9 mouse cellular contexts compared by ENCODE assay signal in genomic region chr13:20472891-20473539, GRCm38 (mm10).
DNase-seq lines count a peak whose midpoint lies in the region; ATAC-seq and TF ChIP-seq lines count a peak whose summit lies in the region.
"Had no signal": no experiment of that assay in that cellular context is flagged by ENCODE, and none has a peak within 500 bp of the region (broad histone marks: within the 10 kb centered on the region; RNA-seq: fewer than 3 reads in every experiment).

No protein-coding gene starts in this region.

- peak overlapping the region; percentile 18; the same call in 1 of the 2 replicates for H3K4me3 ChIP-seq in forebrain, embryonic 11.5 days (ENCODE audit: low read depth, low read length)
- H3K4me3 ChIP-seq in neural tube, embryonic 12.5 days: peak overlapping the region; percentile 41
- no peak overlapping the region for H3K4me3 ChIP-seq in stomach, postnatal 0 days (ENCODE audit: low read depth, low read length)
- no peak overlapping the region for H3K4me3 ChIP-seq in gastrocnemius, adult 2 months
- H3K4me3 ChIP-seq in kidney, embryonic 14.5 days (ENCODE audit: low read length): no peak overlapping the region

- TF ChIP-seq CTCF in stomach, postnatal 0 days (IDR thresholded peaks at IDR 0.05; ENCODE audit: low read depth): no peak
- TF ChIP-seq CTCF in gastrocnemius, adult 2 months (IDR thresholded peaks at IDR 0.05): no peak

- H3K27ac ChIP-seq in forebrain, embryonic 11.5 days (ENCODE audit: low read depth, low read length): 0 out of 2 replicates have a peak overlapping the region, but pooled peaks have one; percentile 13
- H3K27ac ChIP-seq in neural tube, embryonic 12.5 days: 0 out of 2 replicates have a peak overlapping the region, but pooled peaks have one; percentile 62
- no peak overlapping the region for H3K27ac ChIP-seq in stomach, postnatal 0 days (replicated peaks)
- H3K27ac ChIP-seq in gastrocnemius, adult 2 months: no peak overlapping the region
- no peak overlapping the region for H3K27ac ChIP-seq in kidney, embryonic 14.5 days (ENCODE audit: low read depth, low read length)
- H3K27ac ChIP-seq: liver, embryonic 14.5 days had no signal

- H3K27me3 ChIP-seq in forebrain, embryonic 11.5 days (ENCODE audit: control insufficient read depth, insufficient read depth, low read length): no peaks in the 10 kb centered on the region
- H3K27me3 ChIP-seq in neural tube, embryonic 12.5 days (replicated peaks): no peaks in the 10 kb centered on the region
- H3K27me3 ChIP-seq in stomach, postnatal 0 days (ENCODE audit: control insufficient read depth, insufficient read depth, low read length): no peaks in the 10 kb centered on the region
- no peaks in the 10 kb centered on the region for H3K27me3 ChIP-seq in kidney, embryonic 14.5 days (ENCODE audit: control insufficient read depth, insufficient read depth, low read length)

- H3K9me3 ChIP-seq in forebrain, embryonic 11.5 days (ENCODE audit: control insufficient read depth, low read length): no peaks in the 10 kb centered on the region
- H3K9me3 ChIP-seq in neural tube, embryonic 12.5 days: no peaks in the 10 kb centered on the region
- H3K9me3 ChIP-seq in stomach, postnatal 0 days (ENCODE audit: control insufficient read depth, low read length): no peaks in the 10 kb centered on the region
- H3K9me3 ChIP-seq in kidney, embryonic 14.5 days (ENCODE audit: control insufficient read depth, low read length): no peaks in the 10 kb centered on the region

- 70% methylated on average over 15 of the region's 15 CpGs for WGBS in forebrain, embryonic 11.5 days
- 65% methylated on average over 15 of the region's 15 CpGs for WGBS in neural tube, embryonic 12.5 days
- 74% methylated on average over 15 of the region's 15 CpGs for WGBS in stomach, postnatal 0 days
- WGBS in kidney, embryonic 14.5 days: 85% methylated on average over 15 of the region's 15 CpGs

- intact Hi-C loops in gastrocnemius, adult 2 months (cut with DNase I): loop anchor here (5.0 kb wide), 1 partner anchor 176 kb away; no protein-coding TSS in a partner anchor

- no peak for TF ChIP-seq EP300 in stomach, postnatal 0 days (optimal IDR thresholded peaks at IDR 0.05)

- no peaks in the 10 kb centered on the region for H3K4me1 ChIP-seq in forebrain, embryonic 11.5 days (replicated peaks; ENCODE audit: control insufficient read depth, insufficient read depth, low read length)
- H3K4me1 ChIP-seq in neural tube, embryonic 12.5 days: peaks cover 29% of the 10 kb centered on the region; the same call in 1 of the 2 replicates
- H3K4me1 ChIP-seq in stomach, postnatal 0 days (replicated peaks; ENCODE audit: control insufficient read depth, insufficient read depth): no peaks in the 10 kb centered on the region
- no peaks in the 10 kb centered on the region for H3K4me1 ChIP-seq in kidney, embryonic 14.5 days (ENCODE audit: control insufficient read depth, insufficient read depth, low read length)

- ATAC-seq in forebrain, embryonic 11.5 days (replicated peaks; ENCODE audit: low FRiP score): peak; percentile 59
- ATAC-seq in neural tube, embryonic 12.5 days (ENCODE audit: low FRiP score, low read depth): peak; percentile 81
- no peak for ATAC-seq in stomach, postnatal 0 days (ENCODE audit: low FRiP score, low TSS enrichment)
- ATAC-seq in kidney, embryonic 14.5 days (ENCODE audit: low FRiP score, low TSS enrichment): no peak

- no peaks in the 10 kb centered on the region for H3K36me3 ChIP-seq in forebrain, embryonic 11.5 days (ENCODE audit: control insufficient read depth, insufficient read depth, low read length)
- H3K36me3 ChIP-seq in neural tube, embryonic 12.5 days: no peaks in the 10 kb centered on the region
- H3K36me3 ChIP-seq in stomach, postnatal 0 days (ENCODE audit: control insufficient read depth, insufficient read depth, low read length): no peaks in the 10 kb centered on the region
- no peaks in the 10 kb centered on the region for H3K36me3 ChIP-seq in kidney, embryonic 14.5 days (ENCODE audit: control insufficient read depth, insufficient read depth, low read length)

- DNase-seq in cerebellum, adult 11 months: peak; percentile 47
- no peak for DNase-seq in forebrain, embryonic 11.5 days (ENCODE audit: low spot score)
- DNase-seq in layer of hippocampus, adult 8-10 months (ENCODE audit: low spot score in 2 of 2): peak; percentile 46 to 50
- no peak for DNase-seq in yolk sac, embryonic 10.5 days (ENCODE audit: low spot score)
- DNase-seq in stomach, postnatal 0 days (ENCODE audit: low spot score): no peak
- DNase-seq in gastrocnemius, adult 2 months: no peak

- H3K9ac ChIP-seq in forebrain, embryonic 11.5 days (ENCODE audit: low read length): peak overlapping the region; percentile 20
- H3K9ac ChIP-seq in neural tube, embryonic 12.5 days: peak overlapping the region; percentile 54
- no peak overlapping the region for H3K9ac ChIP-seq in stomach, postnatal 0 days (ENCODE audit: low read length)
- H3K9ac ChIP-seq in kidney, embryonic 14.5 days (ENCODE audit: low read depth, low read length): no peak overlapping the region
- H3K9ac ChIP-seq: liver, embryonic 14.5 days had no signal

- peak overlapping the region; percentile 28; the same call in 1 of the 2 replicates for H3K4me2 ChIP-seq in forebrain, embryonic 11.5 days (ENCODE audit: low read depth, low read length, severe bottlenecking)
- peak overlapping the region; percentile 61 for H3K4me2 ChIP-seq in neural tube, embryonic 12.5 days (replicated peaks)
- H3K4me2 ChIP-seq in stomach, postnatal 0 days (replicated peaks; ENCODE audit: low read depth): no peak overlapping the region
- H3K4me2 ChIP-seq in kidney, embryonic 14.5 days (replicated peaks; ENCODE audit: low read depth, low read length): no peak overlapping the region

Comparison
In these comparisons a context has a peak if more than half of its experiments do, and no peak if none do; other contexts are left out.
1. DNase-seq: peak in cerebellum, adult 11 months (single experiment) and layer of hippocampus, adult 8-10 months (2 of 2); none in forebrain, embryonic 11.5 days (single experiment), yolk sac, embryonic 10.5 days (single experiment), stomach, postnatal 0 days (single experiment) and gastrocnemius, adult 2 months (single experiment).
2. ATAC-seq: peak in forebrain, embryonic 11.5 days (single experiment) and neural tube, embryonic 12.5 days (single experiment); none in stomach, postnatal 0 days (single experiment) and kidney, embryonic 14.5 days (single experiment).
3. H3K27ac ChIP-seq: peak in forebrain, embryonic 11.5 days (single experiment) and neural tube, embryonic 12.5 days (single experiment); none in stomach, postnatal 0 days (single experiment), gastrocnemius, adult 2 months (single experiment) and kidney, embryonic 14.5 days (single experiment).
4. H3K4me2 ChIP-seq: peak in forebrain, embryonic 11.5 days (single experiment) and neural tube, embryonic 12.5 days (single experiment); none in stomach, postnatal 0 days (single experiment) and kidney, embryonic 14.5 days (single experiment).
5. H3K4me3 ChIP-seq: peak in forebrain, embryonic 11.5 days (single experiment) and neural tube, embryonic 12.5 days (single experiment); none in stomach, postnatal 0 days (single experiment), gastrocnemius, adult 2 months (single experiment) and kidney, embryonic 14.5 days (single experiment).
6. H3K9ac ChIP-seq: peak in forebrain, embryonic 11.5 days (single experiment) and neural tube, embryonic 12.5 days (single experiment); none in stomach, postnatal 0 days (single experiment) and kidney, embryonic 14.5 days (single experiment).